Mouse (Mus musculus) left cerebral cortex, postnatal 4 days (tissue): ENCODE measurements at regions not wholly inside any gene's neighbourhood (a gene's known extent, or its start where the extent isn't known, plus 50 kb on each side); places are given as distances from the start of the nearest gene placed in this dataset.
A peak's percentile ranks its signal among the peaks of the same experiment; 100 is the strongest.
"Not testable (repeated sequence)": the region's sequence is repeated elsewhere in the genome, so short reads cannot be mapped to it uniquely, and the experiment has no call there.

ENCODE experiments used
- DNase-seq: peaks from one replicate; pipeline ENCODE4 v3.0.0-alpha.2; 2022
- intact Hi-C: fragments of 180-260 bp; cut with DNase I; formaldehyde crosslinking; loops from one replicate; pipeline ENCODE4 v1.15.1; 2025

DNA sequence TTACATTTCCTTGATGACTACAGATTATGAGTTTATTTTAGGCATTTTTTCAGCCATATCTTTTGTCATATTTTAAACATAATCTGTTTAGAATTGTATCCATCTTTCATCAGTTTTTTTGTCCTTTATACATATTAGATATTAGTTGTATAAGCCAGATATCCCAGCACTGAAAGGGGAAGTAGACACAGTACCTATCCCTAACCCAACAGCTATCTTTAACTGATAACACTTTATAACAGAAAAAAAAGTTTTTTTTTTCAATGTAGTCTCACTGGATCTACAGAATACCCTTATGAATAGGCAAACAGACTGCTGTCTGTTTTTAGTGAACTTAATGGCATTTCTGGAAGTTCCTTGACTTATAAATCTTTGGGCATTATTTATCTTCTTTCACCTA, 1152.1 kb upstream of the Fam98a start:
- intact Hi-C loops: no loop called here
- DNase-seq: no peak

GRCm38 (mm10) chr17:76696219-76696618, 1144.5 kb upstream of the Fam98a start:
- intact Hi-C loops: no loop called here
- no peak for DNase-seq

DNA sequence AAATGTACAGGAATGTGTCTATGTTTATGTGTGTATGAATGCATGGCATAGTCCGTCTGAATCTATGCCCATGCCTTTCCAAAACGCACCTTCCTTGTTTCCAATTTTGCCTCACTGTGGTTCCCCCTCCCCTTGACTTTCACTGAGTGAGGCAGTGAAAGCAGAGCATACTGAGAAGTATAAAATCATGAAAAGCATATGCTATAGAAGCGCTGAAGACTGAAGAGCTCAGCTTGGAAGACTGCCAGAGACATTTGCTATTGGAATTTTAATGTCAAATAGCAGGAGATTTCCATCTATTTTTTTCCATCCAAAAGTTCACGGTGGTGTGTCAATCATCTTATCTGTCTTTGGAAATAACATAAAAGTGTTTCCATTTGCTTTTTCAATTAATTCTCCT, 1106.3 kb upstream of the Fam98a start:
- intact Hi-C loops: no loop called here
- DNase-seq: no peak

DNA sequence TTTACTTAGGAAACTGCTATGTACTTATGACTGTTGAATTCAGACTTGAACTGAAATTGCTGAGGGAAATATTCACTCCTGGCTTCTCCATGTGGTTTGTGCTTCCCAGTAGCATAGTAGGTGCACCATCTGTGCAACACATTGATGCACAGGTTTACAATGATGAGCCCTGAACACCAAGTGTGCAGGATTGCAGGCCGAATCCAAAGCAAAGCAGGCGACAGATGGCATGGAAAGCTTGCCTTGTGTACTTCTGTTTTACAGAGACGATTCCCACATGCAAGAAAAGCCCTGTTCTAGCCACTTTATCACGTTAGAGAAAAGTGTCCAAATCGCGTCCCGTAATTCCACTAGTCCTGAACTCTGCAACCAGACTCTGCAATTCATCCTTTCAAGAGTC, 1074.2 kb upstream of the Fam98a start:
- intact Hi-C loops: no loop called here
- no peak for DNase-seq

DNA sequence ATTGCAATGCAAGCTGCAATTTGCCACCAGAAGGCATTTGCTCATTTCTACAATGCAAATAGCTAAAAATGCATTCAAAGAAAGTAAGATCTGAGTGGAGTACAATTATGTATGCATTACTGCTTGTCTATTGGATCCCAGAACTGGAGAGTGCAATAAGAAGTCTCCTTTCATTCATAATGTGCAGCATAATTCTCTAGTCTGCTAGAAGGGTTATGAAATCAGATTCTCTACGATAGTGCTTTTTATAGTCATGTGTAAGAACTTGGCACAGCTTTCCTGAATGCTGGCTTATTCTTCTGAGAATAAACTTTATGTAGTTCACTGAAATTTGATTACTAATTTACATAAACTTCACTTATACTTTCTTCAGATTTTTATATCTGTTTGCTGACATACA, 1053.5 kb upstream of the Fam98a start:
- no peak for DNase-seq
- intact Hi-C loops: no loop called here

DNA sequence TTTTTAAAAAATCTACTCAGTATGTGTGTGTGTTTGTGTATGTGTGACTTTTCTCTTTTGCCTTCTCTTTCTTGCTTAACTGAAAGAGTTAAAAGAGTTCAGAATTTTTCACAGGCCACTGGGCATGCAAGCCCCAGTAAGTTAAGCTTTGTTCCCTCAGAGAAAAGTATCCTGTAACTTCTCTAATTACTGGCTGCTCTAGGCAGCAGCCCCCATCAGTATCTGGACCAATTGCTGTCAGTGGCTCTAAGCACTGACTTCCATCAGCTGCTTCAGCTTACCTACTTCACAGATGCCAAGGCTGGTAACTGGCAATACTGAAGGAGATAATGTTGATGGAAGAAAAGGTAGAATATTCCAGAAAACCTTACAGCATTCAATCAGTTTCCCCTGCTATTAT, 1026.6 kb upstream of the Fam98a start:
- intact Hi-C loops: no loop called here
- no peak for DNase-seq

- no peak for DNase-seq
- intact Hi-C loops: no loop called here
These were observed 1008.0 kb upstream of the Fam98a start for GRCm38 (mm10) chr17:76559725-76560124.

DNA sequence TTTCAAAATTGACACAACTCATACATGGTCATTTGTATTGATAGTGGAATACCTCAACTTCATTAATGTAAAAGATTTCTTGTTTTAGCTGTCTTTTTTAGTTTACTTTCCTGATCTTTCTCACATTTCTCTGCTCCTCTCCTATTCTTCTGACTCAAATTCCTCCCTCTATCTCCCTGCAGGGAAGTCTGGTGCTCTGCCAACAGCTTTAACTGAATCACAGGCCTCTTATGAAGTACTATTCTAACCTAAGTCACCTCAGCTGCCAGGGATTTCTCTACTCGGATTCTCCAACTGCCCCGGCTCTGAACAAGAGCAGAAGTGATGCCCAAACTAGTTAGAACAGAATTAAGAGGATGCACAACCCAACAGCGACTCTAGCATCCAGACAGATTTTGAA, 993.8 kb upstream of the Fam98a start:
- DNase-seq: no peak
- intact Hi-C loops: no loop called here

- no peak for DNase-seq
- intact Hi-C loops: no loop called here
These were observed 984.0 kb upstream of the Fam98a start for GRCm38 (mm10) chr17:76535772-76536171.

- intact Hi-C loops: no loop called here
These were observed 950.0 kb upstream of the Fam98a start for GRCm38 (mm10) chr17:76501732-76502131.

GRCm38 (mm10) chr17:76500446-76500845, 948.7 kb upstream of the Fam98a start:
- no peak for DNase-seq
- intact Hi-C loops: no loop called here

More at GRCm38 (mm10) chr17:76501732-76502131, 950.0 kb upstream of the Fam98a start:
- DNase-seq: no peak

DNA sequence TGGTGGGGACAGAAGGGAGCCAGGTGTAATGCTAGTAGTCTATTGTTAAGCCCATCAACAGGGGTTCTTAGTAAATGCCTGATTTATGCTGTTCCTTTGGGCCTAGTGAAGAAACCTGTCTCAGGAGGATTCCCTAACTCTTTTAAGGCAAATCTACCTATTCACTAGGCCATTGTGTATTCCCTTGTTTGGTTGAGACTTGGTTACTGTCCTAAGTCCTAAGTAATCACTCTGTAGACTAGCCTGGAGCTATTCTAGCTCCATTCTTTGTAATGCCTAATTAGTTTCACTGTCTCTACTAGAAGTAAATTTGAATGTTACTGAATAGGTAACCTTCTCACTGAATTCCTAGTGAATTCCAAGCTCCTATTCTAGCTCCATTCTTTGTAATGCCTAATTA, 948.2 kb upstream of the Fam98a start:
- intact Hi-C loops, DNase-seq: not testable (repeated sequence)

DNA sequence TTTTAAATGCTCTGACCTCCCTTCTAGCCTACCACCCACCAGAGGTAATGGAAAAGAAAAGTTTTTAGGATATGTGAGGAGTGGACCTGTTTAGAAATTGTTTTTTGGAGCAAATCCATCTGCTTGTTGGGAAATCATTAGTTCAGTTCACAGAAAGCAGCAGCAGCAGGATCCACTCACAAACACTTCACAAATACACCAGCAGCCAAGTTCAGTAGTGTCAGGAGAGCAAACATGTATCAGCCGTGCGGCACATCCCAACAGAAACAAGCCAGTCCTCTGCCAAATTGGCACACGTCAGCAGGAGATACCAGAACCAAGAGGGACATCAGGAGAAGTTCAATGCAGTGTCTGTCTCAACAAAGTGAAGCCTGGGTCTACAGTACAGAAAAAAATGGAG, 935.6 kb upstream of the Fam98a start:
- intact Hi-C loops: no loop called here

DNA sequence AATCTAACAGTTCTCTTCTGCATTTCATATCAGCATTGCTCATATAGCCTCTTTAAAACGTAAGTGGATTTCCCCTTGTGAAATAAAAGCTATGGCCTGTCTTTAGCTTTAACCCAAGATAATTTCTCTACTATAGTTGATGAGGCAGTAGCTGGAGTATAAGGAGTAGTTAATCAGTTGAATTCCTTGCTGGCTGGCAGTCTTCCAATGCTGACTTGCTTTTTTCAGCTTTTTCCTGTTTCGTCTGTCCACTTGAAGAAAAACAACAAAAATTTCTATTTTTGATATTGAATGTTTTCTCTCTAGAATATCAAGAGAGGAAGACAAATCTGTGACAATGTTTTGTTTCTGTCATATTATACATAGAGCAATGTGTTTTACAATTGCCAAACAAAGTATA, 932.4 kb upstream of the Fam98a start:
- no peak for DNase-seq
- intact Hi-C loops: no loop called here

More for the DNA sequence above, 935.6 kb upstream of the Fam98a start:
- no peak for DNase-seq

- intact Hi-C loops: no loop called here
These were observed 899.6 kb upstream of the Fam98a start for GRCm38 (mm10) chr17:76451296-76451834.

More at GRCm38 (mm10) chr17:76451296-76451834, 899.6 kb upstream of the Fam98a start:
- peak; percentile 7 for DNase-seq
